Mouse (Mus musculus) cerebellum, postnatal 14 days (tissue): Measurements from ENCODE around the gene Creb3l4.
A peak's percentile ranks its signal among the peaks of the same experiment; 100 is the strongest.

Experiments used
- DNase-seq, 2 experiments: peaks; one replicate each; pipeline ENCODE4 v3.0.0; 2021; ENCODE audit warnings: mixed read lengths in 2 of 2

Gene Creb3l4

GRCm38 (mm10) chr3:90231507-90232333, 11.6 kb downstream of the Creb3l4 start, which contains the start of gene Jtb:
TSS of gene Jtb (plus strand) at chr3:90231597.
- DNase-seq, result peak; percentile 92 to 93

- no peak for DNase-seq
These were observed 12.2 kb downstream of the Creb3l4 start for GRCm38 (mm10) chr3:90231075-90231474.

- no peak for DNase-seq
These were observed 19.0 kb downstream of the Creb3l4 start for GRCm38 (mm10) chr3:90224331-90224730.

GRCm38 (mm10) chr3:90222941-90223340, 20.4 kb downstream of the Creb3l4 start:
- DNase-seq, result no peak

GRCm38 (mm10) chr3:90222455-90222854, 20.9 kb downstream of the Creb3l4 start:
- no peak for DNase-seq

GRCm38 (mm10) chr3:90221123-90221522, 22.2 kb downstream of the Creb3l4 start:
- no peak for DNase-seq

GRCm38 (mm10) chr3:90220531-90220951, 22.8 kb downstream of the Creb3l4 start:
- peak; percentile 58 to 61 for DNase-seq

GRCm38 (mm10) chr3:90220088-90220487, 23.2 kb downstream of the Creb3l4 start:
- DNase-seq, result peak; percentile 77 to 78

GRCm38 (mm10) chr3:90215825-90216380, 27.4 kb downstream of the Creb3l4 start:
- no peak for DNase-seq

- peak; percentile 42 to 51 for DNase-seq
These were observed 29.2 kb downstream of the Creb3l4 start for GRCm38 (mm10) chr3:90213956-90214684.

- DNase-seq, result peak; percentile 87 to 91
These were observed 29.9 kb downstream of the Creb3l4 start, which contains the start of the genes Rps27 and Rab13 for GRCm38 (mm10) chr3:90213377-90213866. TSS of gene Rps27 (minus strand) at chr3:90213651. TSS of gene Rab13 (plus strand) at chr3:90213695.

GRCm38 (mm10) chr3:90212723-90213122, 30.6 kb downstream of the Creb3l4 start:
- DNase-seq, result peak in 1 of 2 experiments; percentile 18

GRCm38 (mm10) chr3:90211475-90212398, 31.6 kb downstream of the Creb3l4 start:
- DNase-seq, result no peak

- DNase-seq, result no peak
These were observed 33.3 kb downstream of the Creb3l4 start for GRCm38 (mm10) chr3:90209908-90210566.

GRCm38 (mm10) chr3:90208662-90209061, 34.6 kb downstream of the Creb3l4 start:
- no peak for DNase-seq

- DNase-seq, result no peak
These were observed 38.7 kb downstream of the Creb3l4 start for GRCm38 (mm10) chr3:90204582-90204981.

GRCm38 (mm10) chr3:90203619-90204018, 39.7 kb downstream of the Creb3l4 start:
- DNase-seq, result no peak

- DNase-seq, result no peak
These were observed 40.4 kb downstream of the Creb3l4 start for GRCm38 (mm10) chr3:90202884-90203283.

- DNase-seq, result no peak
These were observed 45.8 kb downstream of the Creb3l4 start for GRCm38 (mm10) chr3:90197548-90197947.

- DNase-seq, result no peak
These were observed 47.7 kb downstream of the Creb3l4 start for GRCm38 (mm10) chr3:90195644-90196043.

- DNase-seq, result no peak
These were observed 48.6 kb downstream of the Creb3l4 start for GRCm38 (mm10) chr3:90194759-90195158.
